Mouse (Mus musculus) spleen, adult 2 months (tissue): Measurements from ENCODE around the gene Pomp.

Experiments
- CTCF ChIP-seq: fragments of 200-500 bp; IDR thresholded peaks from 2 replicates; pipeline ENCODE4 v1.5.1; 2011; ENCODE audit warnings: mild to moderate bottlenecking, inconsistent platforms; ENCODE audit not compliant: insufficient read depth, insufficient read length, insufficient replicate concordance; ENCODE audit errors: extremely low read depth
- POLR2A ChIP-seq: fragments of 200-500 bp; IDR thresholded peaks from 2 replicates; pipeline ENCODE4 v1.6.1; 2011; ENCODE audit warnings: low read depth, low read length, inconsistent platforms

DNA sequence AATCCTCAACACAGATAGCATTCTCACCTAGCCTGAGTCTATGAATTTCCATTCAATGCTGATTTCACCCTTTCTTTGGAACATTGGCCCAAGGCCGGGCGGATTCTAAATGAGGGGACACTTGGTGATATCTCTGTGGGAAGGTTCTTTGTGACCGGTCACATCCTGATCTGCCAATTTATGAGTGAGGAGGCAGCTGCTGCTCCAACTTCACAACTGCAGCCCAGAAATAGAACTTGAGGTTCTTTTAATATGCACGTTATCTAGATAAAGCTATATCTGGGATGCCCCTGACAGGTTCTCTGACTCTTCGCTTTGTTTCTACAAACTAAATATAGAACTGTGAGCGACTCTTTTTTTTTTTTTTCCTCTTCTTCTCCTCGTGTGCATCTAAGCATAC, 10.1 kb upstream of the Pomp start:
- TF ChIP-seq POLR2A (no peak), CTCF (no peak)
